Mouse (Mus musculus): Measurements from ENCODE around the gene Tfap2a. TPM values are rescaled to one million over a fixed set of nuclear protein-coding genes. Genes with fewer than 3 reads are reported as not detected.
A peak's percentile ranks its signal among the peaks of the same experiment; 100 is the strongest.

Tfap2a gene
- polyA plus RNA-seq, 1 experiment: 7.3 TPM

DNA sequence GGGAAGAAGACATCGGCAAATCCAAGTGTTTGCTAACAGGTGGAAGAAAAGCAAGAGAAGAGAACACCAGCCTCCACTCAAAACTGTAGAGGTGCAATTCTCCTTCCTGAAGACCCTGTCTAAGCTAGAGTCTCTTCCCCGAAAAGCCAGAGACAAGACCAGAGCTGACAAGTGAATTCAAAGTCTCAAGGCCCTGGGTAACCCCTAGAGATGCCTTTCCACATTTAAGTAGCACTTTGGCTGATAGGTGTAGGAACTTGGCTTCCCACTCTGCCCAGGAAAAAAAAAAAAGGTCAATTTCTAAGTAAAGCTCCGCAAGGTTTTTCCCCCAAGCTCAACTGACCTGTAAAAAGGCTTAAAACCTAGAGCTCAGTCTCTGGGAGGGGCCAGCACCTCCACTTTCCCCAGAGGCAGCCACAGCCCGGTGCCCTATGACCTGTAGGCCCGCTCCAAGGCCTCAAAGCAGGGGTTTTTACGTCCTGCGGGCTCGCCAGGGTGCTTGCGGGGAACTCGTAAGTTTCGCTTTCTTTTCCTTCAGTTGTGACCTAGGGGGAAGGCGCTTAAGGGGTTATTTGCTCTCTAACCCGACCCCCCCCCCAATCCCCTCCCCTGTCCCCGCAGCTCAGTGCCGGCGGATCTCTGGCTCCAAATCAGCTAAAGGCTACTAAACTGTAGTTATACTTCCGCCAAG is 2.6 kb downstream of the Tfap2a start:
- no peaks in the 10 kb centered on the region for H3K4me1 ChIP-seq (ENCODE audit: control insufficient read depth, insufficient read depth, low read length)
- no peak for TF ChIP-seq CTCF (IDR thresholded peaks at IDR 0.05; ENCODE audit: borderline replicate concordance, insufficient read depth, low read length)
- H3K27ac ChIP-seq (ENCODE audit: insufficient read depth, low read length): no peak overlapping the region
- no peak overlapping the region for H3K4me3 ChIP-seq (ENCODE audit: insufficient read depth, low read length)

DNA sequence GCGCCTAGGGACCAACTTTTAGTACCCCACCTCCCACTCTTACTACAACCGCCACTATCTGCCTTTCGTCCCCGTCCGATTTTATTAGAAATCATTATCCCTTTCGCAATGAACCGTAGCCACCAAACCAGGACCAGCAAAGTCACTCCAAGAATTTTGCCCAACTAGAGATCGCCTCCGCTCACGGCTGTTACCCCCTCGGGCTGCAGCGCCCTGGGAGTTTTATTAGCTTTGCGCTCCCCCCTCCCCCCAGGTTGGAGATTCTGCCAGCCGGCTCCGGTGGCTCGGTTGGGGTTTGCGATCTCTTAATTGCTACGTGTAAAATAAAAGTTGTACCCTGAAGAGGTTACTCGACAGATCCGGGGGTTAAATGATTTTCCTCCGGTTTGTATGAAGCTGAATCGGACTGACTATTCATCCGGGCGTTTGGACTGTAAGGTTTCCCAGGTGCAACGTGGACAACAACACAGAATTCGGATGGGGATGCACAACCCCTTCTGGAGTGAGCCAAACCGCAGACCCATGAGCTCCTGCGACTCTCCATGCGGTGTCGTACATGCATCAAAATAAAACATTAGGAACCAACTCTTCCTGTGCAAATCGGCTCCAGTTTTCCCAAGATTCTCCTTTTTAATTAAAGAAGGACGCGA is 3.7 kb downstream of the Tfap2a start:
- no peak overlapping the region for H3K27ac ChIP-seq (ENCODE audit: insufficient read depth, low read length)

GRCm38 (mm10) chr13:40733542-40734151 is 4.5 kb downstream of the Tfap2a start:
- Histone ChIP-seq H3K4me1 (ENCODE audit: control insufficient read depth, insufficient read depth, low read length) (no peaks in the 10 kb centered on the region; the same call in 1 of the 2 replicates), H3K4me3 (ENCODE audit: insufficient read depth, low read length) (peak overlapping the region; percentile 47), H3K27ac (ENCODE audit: insufficient read depth, low read length) (no peak overlapping the region)
- TF ChIP-seq CTCF (IDR thresholded peaks at IDR 0.05; ENCODE audit: borderline replicate concordance, insufficient read depth, low read length) (peak; percentile 25; the same call in 1 of the 2 replicates), POLR2A (IDR thresholded peaks at IDR 0.05; ENCODE audit: low read depth, low read length) (peak; percentile 39; the same call in 1 of the 2 replicates)

More for the DNA sequence above, 3.7 kb downstream of the Tfap2a start:
- TF ChIP-seq POLR2A (IDR thresholded peaks at IDR 0.05; ENCODE audit: low read depth, low read length): no peak
- TF ChIP-seq CTCF (IDR thresholded peaks at IDR 0.05; ENCODE audit: borderline replicate concordance, insufficient read depth, low read length): no peak
- Histone ChIP-seq H3K4me3 (ENCODE audit: insufficient read depth, low read length) (peak overlapping the region; percentile 47), H3K4me1 (ENCODE audit: control insufficient read depth, insufficient read depth, low read length) (no peaks in the 10 kb centered on the region; the same call in 1 of the 2 replicates)

DNA sequence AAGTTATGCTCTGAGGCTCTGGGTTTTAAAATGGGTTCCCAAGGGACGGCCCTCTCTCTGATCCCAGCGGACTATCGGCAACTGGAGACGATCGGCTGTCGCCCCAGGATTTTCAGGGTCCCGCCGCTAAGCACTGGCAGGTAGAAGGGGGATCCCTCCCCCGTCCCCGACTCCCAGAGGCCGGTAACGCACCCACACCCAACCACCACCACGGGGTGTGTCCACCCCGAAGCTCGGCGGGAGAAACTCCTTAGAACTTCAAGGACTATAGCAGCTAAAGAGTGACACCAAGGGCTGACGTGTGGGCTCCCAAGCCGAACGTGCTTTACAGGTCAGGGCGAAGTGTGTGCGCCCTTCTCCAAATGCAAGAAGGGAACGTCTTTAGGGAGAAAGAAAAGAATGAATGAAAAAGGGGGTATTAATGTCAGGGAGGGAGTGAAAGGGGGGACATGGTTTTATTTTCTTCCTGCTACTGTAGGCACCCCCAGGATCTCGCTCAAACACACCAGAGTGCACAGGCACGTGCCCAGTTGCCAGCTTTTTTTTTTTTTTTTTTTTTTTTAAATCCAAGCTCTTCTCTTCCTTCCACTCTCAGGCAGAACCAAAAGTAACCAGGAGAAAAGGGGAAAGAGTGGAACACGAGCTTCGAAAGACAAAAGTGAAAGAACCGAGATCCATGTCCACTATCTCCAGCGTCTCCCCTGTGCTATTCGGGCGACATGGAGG is 5.2 kb downstream of the Tfap2a start:
- Histone ChIP-seq H3K27ac (ENCODE audit: insufficient read depth, low read length) (no peak overlapping the region), H3K4me3 (ENCODE audit: insufficient read depth, low read length) (peak overlapping the region; percentile 47), H3K4me1 (ENCODE audit: control insufficient read depth, insufficient read depth, low read length) (no peaks in the 10 kb centered on the region; the same call in 1 of the 2 replicates)
- TF ChIP-seq CTCF (IDR thresholded peaks at IDR 0.05; ENCODE audit: borderline replicate concordance, insufficient read depth, low read length) (no peak), POLR2A (IDR thresholded peaks at IDR 0.05; ENCODE audit: low read depth, low read length) (no peak)

DNA sequence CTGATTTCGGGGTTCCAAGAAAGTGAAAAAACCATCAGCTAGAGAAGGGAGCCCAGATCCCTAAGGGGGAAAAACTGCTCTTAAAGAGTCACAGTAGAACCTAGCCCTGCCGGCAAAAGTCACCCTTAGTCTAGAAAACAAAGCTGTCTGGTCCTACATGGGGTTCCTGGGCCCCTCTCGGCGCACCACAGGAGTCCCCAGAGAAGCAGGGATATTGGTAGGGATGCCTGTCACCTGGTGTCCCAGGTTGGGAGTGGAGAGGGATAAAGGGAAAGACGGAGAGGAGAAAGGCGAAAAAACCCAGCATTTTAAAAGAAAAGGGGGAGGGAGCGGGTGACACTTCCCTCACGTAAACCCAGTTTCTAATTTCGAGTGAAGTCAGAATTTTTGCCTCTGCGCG is 6.1 kb downstream of the Tfap2a start:
- TF ChIP-seq CTCF (IDR thresholded peaks at IDR 0.05; ENCODE audit: borderline replicate concordance, insufficient read depth, low read length) (no peak), POLR2A (IDR thresholded peaks at IDR 0.05; ENCODE audit: low read depth, low read length) (no peak)
- Histone ChIP-seq H3K4me3 (ENCODE audit: insufficient read depth, low read length) (peak overlapping the region; percentile 47), H3K27ac (ENCODE audit: insufficient read depth, low read length) (no peak overlapping the region; the same call in 1 of the 2 replicates), H3K4me1 (ENCODE audit: control insufficient read depth, insufficient read depth, low read length) (no peaks in the 10 kb centered on the region; the same call in 1 of the 2 replicates)

GRCm38 (mm10) chr13:40731179-40731841 is 6.9 kb downstream of the Tfap2a start:
- Histone ChIP-seq H3K4me3 (ENCODE audit: insufficient read depth, low read length) (peak overlapping the region; percentile 43), H3K27ac (ENCODE audit: insufficient read depth, low read length) (no peak overlapping the region), H3K4me1 (ENCODE audit: control insufficient read depth, insufficient read depth, low read length) (no peaks in the 10 kb centered on the region; the same call in 1 of the 2 replicates)
- TF ChIP-seq POLR2A (IDR thresholded peaks at IDR 0.05; ENCODE audit: low read depth, low read length) (no peak), CTCF (IDR thresholded peaks at IDR 0.05; ENCODE audit: borderline replicate concordance, insufficient read depth, low read length) (no peak)

- Histone ChIP-seq H3K4me1 (ENCODE audit: control insufficient read depth, insufficient read depth, low read length) (no peaks in the 10 kb centered on the region; the same call in 1 of the 2 replicates), H3K4me3 (ENCODE audit: insufficient read depth, low read length) (peak overlapping the region; percentile 77), H3K27ac (ENCODE audit: insufficient read depth, low read length) (no peak overlapping the region)
- TF ChIP-seq POLR2A (IDR thresholded peaks at IDR 0.05; ENCODE audit: low read depth, low read length) (peak; percentile 34; the same call in 1 of the 2 replicates), CTCF (IDR thresholded peaks at IDR 0.05; ENCODE audit: borderline replicate concordance, insufficient read depth, low read length) (no peak)
Measured at GRCm38 (mm10) chr13:40730651-40731178, 7.5 kb downstream of the Tfap2a start.

DNA sequence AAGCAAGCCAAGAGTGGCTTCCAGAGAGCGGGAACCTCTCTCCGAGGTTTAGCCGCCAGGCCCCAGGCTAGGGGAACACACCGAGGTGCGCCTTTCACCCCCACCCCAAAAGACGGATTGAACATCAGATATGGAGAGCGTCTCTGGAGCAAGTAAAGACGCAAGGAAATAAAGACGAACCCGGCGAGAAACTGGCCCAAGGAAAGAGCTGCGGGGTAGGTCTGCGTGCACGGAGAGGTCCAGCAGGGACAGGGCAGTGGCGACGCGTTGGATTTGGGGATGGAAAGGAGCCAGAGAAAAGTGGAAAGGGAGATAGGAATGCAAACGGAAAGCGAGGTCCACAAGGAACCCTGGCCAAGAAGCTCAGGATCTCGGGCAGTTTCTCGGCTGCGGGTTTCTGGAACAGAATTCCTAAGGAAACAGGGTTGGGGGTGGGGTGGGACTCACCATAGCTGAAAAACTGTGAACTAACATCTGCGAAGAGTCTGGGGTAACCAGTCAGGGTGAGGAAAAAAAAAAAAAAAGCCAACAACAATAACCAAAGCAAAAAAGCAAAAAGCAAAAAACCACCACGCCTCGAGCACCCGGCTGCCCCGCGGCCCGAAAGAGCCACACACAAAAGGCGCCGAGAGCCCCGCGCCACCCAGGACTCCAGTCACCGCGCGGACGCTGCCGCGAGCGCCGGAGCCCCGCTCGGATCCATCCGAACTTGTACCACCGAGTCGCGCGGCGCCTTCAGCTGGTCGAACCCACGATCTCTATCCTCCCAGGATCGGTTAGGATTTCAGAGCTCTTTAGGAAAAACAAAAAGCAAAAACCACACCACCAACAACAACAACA is 8.4 kb downstream of the Tfap2a start:
- no peak for TF ChIP-seq CTCF (IDR thresholded peaks at IDR 0.05; ENCODE audit: borderline replicate concordance, insufficient read depth, low read length)
- TF ChIP-seq POLR2A (IDR thresholded peaks at IDR 0.05; ENCODE audit: low read depth, low read length): no peak
- Histone ChIP-seq H3K27ac (ENCODE audit: insufficient read depth, low read length) (no peak overlapping the region), H3K4me1 (ENCODE audit: control insufficient read depth, insufficient read depth, low read length) (no peaks in the 10 kb centered on the region; the same call in 1 of the 2 replicates), H3K4me3 (ENCODE audit: insufficient read depth, low read length) (peak overlapping the region; percentile 77)

Data from embryonic fibroblast, embryonic 13.5 days (primary cell).